Mouse (Mus musculus): ENCODE measurements around the gene Slc30a2.

- no peak for TF ChIP-seq CTCF (IDR thresholded peaks at IDR 0.05; ENCODE audit: extremely low read depth, insufficient read depth, insufficient read length, insufficient replicate concordance)
- TF ChIP-seq POLR2A (IDR thresholded peaks at IDR 0.05; ENCODE audit: low read depth, low read length) = no peak
Observed at GRCm38 (mm10) chr4:134392595-134392994, 49.6 kb downstream of the Slc30a2 start.
